Mouse (Mus musculus): Measurements from ENCODE around the gene Gm4307.
"Not testable (repeated sequence)": the region's sequence is repeated elsewhere in the genome, so short reads cannot be mapped to it uniquely, and the experiment has no call there.

Gm4307 gene
- long read RNA-seq, experiment 1: 0 reads
- long read RNA-seq, experiment 2: 0 reads

DNA sequence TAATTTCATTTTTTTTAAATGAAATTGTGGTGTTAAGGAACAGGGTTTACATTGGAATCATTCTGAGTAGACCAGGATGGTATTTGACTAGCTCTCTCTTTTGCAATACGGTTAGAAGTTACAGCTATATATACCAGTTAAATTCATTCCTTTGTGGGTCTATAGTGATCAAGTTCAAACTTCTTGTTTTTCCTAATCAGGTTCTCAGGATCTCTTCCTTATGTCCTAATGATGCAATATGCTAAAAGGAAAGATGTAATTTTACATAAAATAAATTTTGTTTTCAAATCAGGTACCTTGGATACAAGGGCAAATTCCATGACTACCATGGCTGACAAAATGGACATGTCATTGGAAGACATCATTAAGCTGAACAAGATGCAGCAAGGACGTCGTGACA lies at the start of gene Gm4307:
Gene Gm4307, plus strand, starts transcription at position 301 of the 400 bp plus-strand sequence.
- intact Hi-C loops (cut with DNase I): not testable (repeated sequence)

- intact Hi-C loops (cut with DNase I): not testable (repeated sequence)
These were observed 25.8 kb upstream of the Gm4307 start, which contains the start of gene Gm4301 for GRCm38 (mm10) chr10:100335376-100335775. Gene Gm4301 (plus strand): TSS chr10:100335676.

GRCm38 (mm10) chr10:100340536-100340935 lies 20.6 kb upstream of the Gm4307 start, which contains the start of gene Gm4302:
Gene Gm4302 (plus strand): TSS chr10:100340836.
- intact Hi-C loops (cut with DNase I): not testable (repeated sequence)

DNA sequence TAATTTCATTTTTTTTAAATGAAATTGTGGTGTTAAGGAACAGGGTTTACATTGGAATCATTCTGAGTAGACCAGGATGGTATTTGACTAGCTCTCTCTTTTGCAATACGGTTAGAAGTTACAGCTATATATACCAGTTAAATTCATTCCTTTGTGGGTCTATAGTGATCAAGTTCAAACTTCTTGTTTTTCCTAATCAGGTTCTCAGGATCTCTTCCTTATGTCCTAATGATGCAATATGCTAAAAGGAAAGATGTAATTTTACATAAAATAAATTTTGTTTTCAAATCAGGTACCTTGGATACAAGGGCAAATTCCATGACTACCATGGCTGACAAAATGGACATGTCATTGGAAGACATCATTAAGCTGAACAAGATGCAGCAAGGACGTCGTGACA lies 15.5 kb upstream of the Gm4307 start, which contains the start of gene Gm4303:
Gene Gm4303, plus strand, starts transcription at position 301 of the 400 bp plus-strand sequence.
- intact Hi-C loops (cut with DNase I): not testable (repeated sequence)

GRCm38 (mm10) chr10:100350793-100351192 lies 10.3 kb upstream of the Gm4307 start, which contains the start of gene Gm4305:
Gene Gm4305 (plus strand): TSS chr10:100351093.
- intact Hi-C loops (cut with DNase I): not testable (repeated sequence)

DNA sequence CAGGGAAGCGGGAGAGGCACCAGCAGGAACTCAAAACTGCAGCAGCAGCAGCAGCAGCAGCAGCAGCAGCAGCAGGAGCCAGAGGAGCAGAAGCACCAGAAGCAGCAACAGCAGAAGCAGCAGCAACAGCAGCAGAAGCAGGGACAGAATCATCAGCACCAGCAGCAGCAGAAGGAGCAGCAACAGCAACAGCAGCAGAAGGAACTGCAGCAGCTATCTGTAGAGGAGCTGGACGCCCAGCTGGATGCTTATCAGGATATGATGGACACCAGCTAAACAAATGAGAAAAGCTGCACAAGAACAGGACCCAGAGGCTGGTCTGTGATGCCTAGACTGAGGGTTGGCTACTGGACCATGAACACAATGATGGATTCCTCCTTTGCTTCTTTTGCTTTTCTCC lies 4.3 kb upstream of the Gm4307 start:
- intact Hi-C loops (cut with DNase I): not testable (repeated sequence)

GRCm38 (mm10) chr10:100382460-100382859 lies 21.3 kb downstream of the Gm4307 start, which contains the start of gene Gm4312:
Gene Gm4312 (minus strand): TSS chr10:100382560.
- intact Hi-C loops (cut with DNase I): not testable (repeated sequence)

DNA sequence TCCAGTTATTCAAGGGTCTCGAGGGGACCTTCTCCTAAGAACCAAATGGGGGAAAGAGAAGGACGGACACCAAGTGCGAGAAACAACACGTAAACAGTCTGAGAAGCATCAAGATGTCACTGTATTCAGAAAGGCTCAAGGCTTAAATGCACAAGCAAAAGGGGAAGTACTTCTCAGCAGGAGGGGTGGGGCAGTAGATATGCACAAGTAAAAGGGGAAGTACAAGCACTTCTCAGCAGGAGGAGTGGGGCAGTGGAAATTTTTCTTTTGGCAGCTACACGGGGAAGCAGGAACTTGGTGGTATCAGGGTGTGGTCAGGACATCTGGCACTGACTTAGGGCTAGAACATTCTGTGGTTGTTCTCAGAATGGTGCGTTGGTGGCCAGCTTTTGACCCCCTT lies 41.2 kb downstream of the Gm4307 start:
- intact Hi-C loops (cut with DNase I): not testable (repeated sequence)
